Mouse (Mus musculus) myocyte (in vitro differentiated cells): ENCODE measurements around the gene Ift80. TPM values are rescaled to one million over a fixed set of nuclear protein-coding genes. Genes with fewer than 3 reads are reported as not detected.
"Not testable (repeated sequence)": the region's sequence is repeated elsewhere in the genome, so short reads cannot be mapped to it uniquely, and the experiment has no call there.

Source experiments
- H3K27me3 ChIP-seq: one replicate; pipeline ENCODE4 v1.6.1; 2011; ENCODE audit not compliant: control insufficient read depth, insufficient read depth, insufficient read length
- H3K36me3 ChIP-seq: one replicate; pipeline ENCODE4 v1.6.1; 2011; ENCODE audit not compliant: control insufficient read depth, insufficient read depth
- H3K4me2 ChIP-seq: one replicate; pipeline ENCODE4 v1.6.1; 2011; ENCODE audit warnings: low read depth, control low read depth
- H3K4me3 ChIP-seq: one replicate; pipeline ENCODE4 v1.5.1; 2011; ENCODE audit warnings: mild to moderate bottlenecking, control low read depth, moderate library complexity
- H3K79me2 ChIP-seq: one replicate; pipeline ENCODE4 v1.6.1; 2011; ENCODE audit not compliant: control insufficient read depth, insufficient read depth
- H3ac ChIP-seq: one replicate; pipeline ENCODE4 v1.6.1; 2011; ENCODE audit not compliant: control insufficient read depth, insufficient read length
- CEBPB ChIP-seq: IDR thresholded peaks from 2 replicates; pipeline ENCODE4 v1.6.1; 2011; ENCODE audit warnings: mild to moderate bottlenecking, moderate library complexity; ENCODE audit not compliant: poor library complexity, insufficient read depth, severe bottlenecking
- E2F4 ChIP-seq: IDR thresholded peaks from one replicate; pipeline ENCODE4 v1.6.1; 2011; ENCODE audit warnings: mild to moderate bottlenecking, control low read depth, moderate library complexity; ENCODE audit not compliant: insufficient read depth
- MAX ChIP-seq: IDR thresholded peaks from one replicate; pipeline ENCODE4 v1.6.1; 2011; ENCODE audit warnings: low read depth, mild to moderate bottlenecking, control low read depth
- MYOD1 ChIP-seq, 3 experiments: IDR thresholded peaks; one replicate each; pipeline ENCODE4 v1.6.1; 2011; ENCODE audit warnings: control low read depth in 2 of 3, low read depth in 2 of 3, mild to moderate bottlenecking in 2 of 3, moderate library complexity in 1 of 3; ENCODE audit not compliant: insufficient read length in 2 of 3, control insufficient read depth in 1 of 3
- MYOG ChIP-seq, 3 experiments: IDR thresholded peaks; one replicate each; pipeline ENCODE4 v1.6.1; 2011; ENCODE audit warnings: control low read depth in 2 of 3, low read depth in 2 of 3, mild to moderate bottlenecking in 2 of 3; ENCODE audit not compliant: insufficient read length in 2 of 3, control insufficient read depth in 1 of 3, insufficient read depth in 1 of 3
- POLR2A ChIP-seq: IDR thresholded peaks from one replicate; pipeline ENCODE4 v1.6.1; 2011; ENCODE audit warnings: low read depth, mild to moderate bottlenecking, control low read depth, moderate library complexity; ENCODE audit not compliant: insufficient read length
- POLR2AphosphoS2 ChIP-seq: IDR thresholded peaks from one replicate; pipeline ENCODE4 v1.6.1; 2011; ENCODE audit warnings: low read depth, control low read depth; ENCODE audit not compliant: insufficient read length
- REST ChIP-seq: IDR thresholded peaks from one replicate; pipeline ENCODE4 v1.6.1; 2011; ENCODE audit warnings: mild to moderate bottlenecking, control low read depth, moderate library complexity; ENCODE audit not compliant: insufficient read depth, insufficient read length
- SRF ChIP-seq: IDR thresholded peaks from one replicate; pipeline ENCODE4 v1.6.1; 2011; ENCODE audit warnings: low read depth; ENCODE audit not compliant: control insufficient read depth, insufficient read length
- TCF12 ChIP-seq: IDR thresholded peaks from one replicate; pipeline ENCODE4 v1.6.1; 2011; ENCODE audit warnings: mild to moderate bottlenecking, control low read depth; ENCODE audit not compliant: poor library complexity, insufficient read depth, severe bottlenecking
- TCF3 ChIP-seq: IDR thresholded peaks from one replicate; pipeline ENCODE4 v1.6.1; 2011; ENCODE audit warnings: low read depth, control low read depth; ENCODE audit not compliant: insufficient read length
- USF1 ChIP-seq: IDR thresholded peaks from one replicate; pipeline ENCODE4 v1.6.1; 2011; ENCODE audit warnings: low read depth, mild to moderate bottlenecking, control low read depth, moderate library complexity
- polyA plus RNA-seq: library from polyadenylated mRNA; unstranded; fragments of >200 nt; fragmentation: generic; extraction: Trizol; gene quantifications from one replicate; pipeline ENCODE4 v1.2.1, GENCODE M21; 2012; ENCODE audit warnings: missing spikeins

The Ift80 gene
- polyA plus RNA-seq, 1 experiment, result 3.5 TPM

- TF ChIP-seq TCF3 (no peak), CEBPB (no peak), REST (no peak), POLR2A (no peak), TCF12 (no peak)
- peak overlapping the region; percentile 78 for H3K4me2 ChIP-seq
- peak overlapping the region; percentile 59 for H3K4me3 ChIP-seq
- H3K27me3 ChIP-seq, result no peaks in the 10 kb centered on the region
- H3ac ChIP-seq, result no peak overlapping the region
- H3K79me2 ChIP-seq, result peaks cover 81% of the 10 kb centered on the region
- peaks cover 39% of the 10 kb centered on the region for H3K36me3 ChIP-seq
Measured at GRCm38 (mm10) chr3:69041298-69041697, 36.9 kb upstream of the Ift80 start.

GRCm38 (mm10) chr3:69040105-69040504 is 35.7 kb upstream of the Ift80 start:
- Histone ChIP-seq H3ac (no peak overlapping the region), H3K79me2 (peaks cover 89% of the 10 kb centered on the region), H3K4me3 (no peak overlapping the region), H3K36me3 (peaks cover 50% of the 10 kb centered on the region), H3K4me2 (peak overlapping the region; percentile 78), H3K27me3 (no peaks in the 10 kb centered on the region)
- TF ChIP-seq POLR2AphosphoS2 (no peak), TCF12 (no peak), CEBPB (no peak), MAX (no peak), SRF (no peak), POLR2A (no peak), MYOD1 (IDR thresholded peaks at IDR 0.05; ENCODE audit: control insufficient read depth in 1 of 3, insufficient read length in 2 of 3, low read depth in 2 of 3) (no peak), REST (no peak)

GRCm38 (mm10) chr3:69026133-69026783 is 21.9 kb upstream of the Ift80 start:
- Histone ChIP-seq H3K36me3 (peaks cover 84% of the 10 kb centered on the region), H3K4me3 (no peak overlapping the region), H3K79me2 (peaks cover 5% of the 10 kb centered on the region), H3K4me2 (no peak overlapping the region), H3ac (no peak overlapping the region), H3K27me3 (no peaks in the 10 kb centered on the region)
- TF ChIP-seq USF1, result no peak

- Histone ChIP-seq H3ac (no peak overlapping the region), H3K4me2 (no peak overlapping the region), H3K36me3 (peaks cover 73% of the 10 kb centered on the region), H3K79me2 (peaks cover 15% of the 10 kb centered on the region), H3K4me3 (no peak overlapping the region), H3K27me3 (no peaks in the 10 kb centered on the region)
- TF ChIP-seq USF1 (no peak), POLR2A (no peak), SRF (no peak), E2F4 (no peak), MAX (no peak), TCF3 (no peak), REST (no peak), TCF12 (no peak), MYOG (IDR thresholded peaks at IDR 0.05; ENCODE audit: control insufficient read depth in 1 of 3, insufficient read depth in 1 of 3, insufficient read length in 2 of 3, low read depth in 2 of 3) (no peak), MYOD1 (IDR thresholded peaks at IDR 0.05; ENCODE audit: control insufficient read depth in 1 of 3, insufficient read length in 2 of 3, low read depth in 2 of 3) (no peak), POLR2AphosphoS2 (no peak), CEBPB (no peak)
Measured at GRCm38 (mm10) chr3:69020764-69021163, 16.4 kb upstream of the Ift80 start.

- Histone ChIP-seq H3K36me3 (peaks cover 70% of the 10 kb centered on the region), H3K27me3 (no peaks in the 10 kb centered on the region)
Measured at GRCm38 (mm10) chr3:69020285-69020684, 15.9 kb upstream of the Ift80 start.

GRCm38 (mm10) chr3:69018635-69019034 is 14.3 kb upstream of the Ift80 start:
- not testable (repeated sequence) for H3K4me3 ChIP-seq, H3K4me2 ChIP-seq, H3ac ChIP-seq, H3K27me3 ChIP-seq
- peaks cover 32% of the 10 kb centered on the region for H3K79me2 ChIP-seq
- peaks cover 65% of the 10 kb centered on the region for H3K36me3 ChIP-seq

More at GRCm38 (mm10) chr3:69020285-69020684, 15.9 kb upstream of the Ift80 start:
- no peak overlapping the region for H3ac ChIP-seq
- H3K79me2 ChIP-seq, result peaks cover 15% of the 10 kb centered on the region
- TF ChIP-seq MYOD1 (IDR thresholded peaks at IDR 0.05; ENCODE audit: control insufficient read depth in 1 of 3, insufficient read length in 2 of 3, low read depth in 2 of 3) (no peak), USF1 (no peak), E2F4 (no peak), POLR2AphosphoS2 (no peak), REST (no peak)
- no peak overlapping the region for H3K4me2 ChIP-seq
- no peak overlapping the region for H3K4me3 ChIP-seq
